Mouse (Mus musculus) heart, postnatal 10 days (tissue): ENCODE data around the gene Antxr1. TPM values are rescaled to one million over a fixed set of nuclear protein-coding genes. Genes with fewer than 3 reads are reported as not detected.

Source experiments
- DNase-seq, 2 experiments: peaks; one replicate each; pipeline ENCODE4 v3.0.0; 2021
- intact Hi-C: fragments of 180-260 bp; cut with DNase I; formaldehyde crosslinking; loops from one replicate; pipeline ENCODE4 v1.15.1; 2025
- total RNA-seq, 2 experiments: library from RNA; stranded (reverse); gene quantifications; 2 replicates each; pipeline ENCODE4 v1.2.3; 2021

The Antxr1 gene
- 10 to 100 TPM; 32.3 to 33.0 TPM for total RNA-seq

- intact Hi-C loops, result loop anchor here (1.0 to 2.0 kb wide), 2 partner anchors 51 to 234 kb away; no protein-coding TSS in a partner anchor
- peak; percentile 69 to 71 for DNase-seq
Observed at GRCm38 (mm10) chr6:87335091-87335934, at the start of gene Antxr1. Gene Antxr1 (minus strand): TSS chr6:87335821.

GRCm38 (mm10) chr6:87384761-87385160, 49.1 kb upstream of the Antxr1 start:
- intact Hi-C loops, result no loop called here
- DNase-seq, result no peak

GRCm38 (mm10) chr6:87383926-87384691, 48.5 kb upstream of the Antxr1 start:
- intact Hi-C loops, result no loop called here
- DNase-seq, result peak; percentile 29 to 47

GRCm38 (mm10) chr6:87373057-87373456, 37.4 kb upstream of the Antxr1 start, which contains the start of gene Gkn2:
Gene Gkn2 (plus strand): TSS chr6:87373357.
- intact Hi-C loops, result no loop called here
- no peak for DNase-seq

GRCm38 (mm10) chr6:87369223-87369622, 33.6 kb upstream of the Antxr1 start:
- DNase-seq, result no peak
- intact Hi-C loops, result no loop called here

DNA sequence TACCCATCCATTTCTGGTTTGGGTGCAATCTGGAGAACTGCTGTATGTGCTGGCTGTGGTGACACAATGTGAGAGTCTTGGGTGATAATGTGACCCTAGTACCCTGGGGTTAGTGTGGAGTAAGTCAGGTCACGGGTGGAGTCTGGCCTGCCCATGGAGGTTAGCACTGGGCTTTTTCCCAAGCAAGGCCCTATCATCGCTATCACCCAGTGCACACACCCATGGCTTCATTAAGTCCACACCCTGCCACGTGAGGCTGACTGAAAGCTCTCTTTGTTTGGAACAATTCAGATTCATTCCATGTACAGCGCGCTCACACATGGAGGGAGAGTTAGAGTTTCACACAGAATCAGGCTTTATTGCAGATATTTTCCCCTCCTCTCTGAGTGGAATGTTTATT, 18.8 kb upstream of the Antxr1 start:
- intact Hi-C loops, result no loop called here
- DNase-seq, result peak; percentile 16 to 20

GRCm38 (mm10) chr6:87350829-87351228, 15.2 kb upstream of the Antxr1 start, which contains the start of gene Gkn1:
Gene Gkn1 (minus strand): TSS chr6:87350942.
- DNase-seq, result no peak
- intact Hi-C loops, result no loop called here

- DNase-seq, result no peak
- intact Hi-C loops, result loop anchor here (1.0 to 2.0 kb wide), 2 partner anchors 51 to 235 kb away; no protein-coding TSS in a partner anchor
Observed at GRCm38 (mm10) chr6:87335935-87336295, 294 bp upstream of the Antxr1 start.

DNA sequence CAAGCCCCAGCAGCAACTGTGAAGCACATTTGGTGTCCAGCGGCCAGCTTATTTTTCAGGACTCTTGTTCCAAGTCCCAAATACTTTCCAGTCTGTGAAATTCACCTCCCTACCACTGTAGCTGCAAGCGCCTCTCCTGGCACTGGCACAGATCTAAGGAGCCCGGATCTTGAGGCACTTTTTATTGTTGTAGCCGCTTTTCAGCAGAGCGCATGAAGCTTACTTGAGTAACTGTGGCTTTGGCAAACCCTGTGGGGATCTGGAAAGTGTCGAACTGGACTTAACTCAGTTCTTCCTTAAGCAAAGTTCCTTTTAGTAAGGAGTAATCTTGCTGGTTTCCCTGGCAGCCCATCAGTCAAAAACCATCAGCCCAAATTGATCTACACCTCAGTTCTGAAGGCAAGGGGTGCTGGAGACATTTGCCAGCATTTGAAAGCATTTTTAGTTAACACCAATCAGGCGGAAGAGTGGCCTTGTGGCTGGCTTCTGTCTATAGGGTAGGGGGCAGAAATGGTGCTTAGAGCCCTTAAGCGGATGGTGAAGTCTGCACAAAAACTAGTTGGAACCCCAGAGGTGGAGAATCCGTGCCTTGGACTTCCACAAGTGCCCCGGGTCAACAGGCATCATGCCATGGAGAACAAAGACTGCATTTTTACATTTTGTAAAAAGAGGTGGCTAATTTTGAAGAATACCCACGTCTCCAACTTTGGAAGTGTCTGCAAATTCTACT, 1.1 kb downstream of the Antxr1 start:
- intact Hi-C loops, result loop anchor here (1.0 to 5.0 kb wide), 3 partner anchors 52 to 233 kb away; no protein-coding TSS in a partner anchor

GRCm38 (mm10) chr6:87332380-87332779, 3.2 kb downstream of the Antxr1 start:
- intact Hi-C loops, result loop anchor here (5.0 kb wide), 1 partner anchor 85 kb away; no protein-coding TSS in a partner anchor
- DNase-seq, result no peak

More for the DNA sequence above, 1.1 kb downstream of the Antxr1 start:
- peak; percentile 37 to 52 for DNase-seq

GRCm38 (mm10) chr6:87328265-87329173, 7.1 kb downstream of the Antxr1 start:
- intact Hi-C loops, result no loop called here
- no peak for DNase-seq

GRCm38 (mm10) chr6:87326932-87327331, 8.7 kb downstream of the Antxr1 start:
- intact Hi-C loops, result no loop called here
- no peak for DNase-seq

- peak in 1 of 2 experiments; percentile 71 for DNase-seq
- intact Hi-C loops, result loop anchor here (1.0 to 5.0 kb wide), 2 partner anchors 156 to 222 kb away; no protein-coding TSS in a partner anchor
Observed at GRCm38 (mm10) chr6:87323381-87323780, 12.2 kb downstream of the Antxr1 start.

DNA sequence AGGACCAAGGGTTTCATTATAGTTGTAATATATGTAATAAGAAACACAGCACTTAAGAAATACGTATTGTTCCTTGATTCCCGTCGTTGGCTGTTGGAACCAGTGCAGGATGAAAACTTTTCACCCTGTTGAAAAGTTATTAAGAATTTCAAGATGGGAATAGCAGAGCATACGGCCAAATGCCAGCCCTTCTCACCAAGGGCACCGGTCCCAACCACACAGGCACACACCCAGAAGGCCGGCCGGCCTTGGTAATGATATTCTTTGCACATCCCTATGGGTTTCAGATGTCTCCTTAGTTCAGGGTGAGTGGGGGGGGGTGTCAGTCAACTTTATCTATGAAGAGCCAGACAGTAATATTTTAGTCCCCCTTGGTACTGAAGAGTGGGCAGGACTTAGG, 17.0 kb downstream of the Antxr1 start:
- DNase-seq, result no peak
- intact Hi-C loops, result no loop called here

- DNase-seq, result peak; percentile 53 to 54
- intact Hi-C loops, result no loop called here
Observed at GRCm38 (mm10) chr6:87316966-87317365, 18.7 kb downstream of the Antxr1 start.

- no peak for DNase-seq
- intact Hi-C loops, result no loop called here
Observed at GRCm38 (mm10) chr6:87312761-87313160, 22.9 kb downstream of the Antxr1 start.

DNA sequence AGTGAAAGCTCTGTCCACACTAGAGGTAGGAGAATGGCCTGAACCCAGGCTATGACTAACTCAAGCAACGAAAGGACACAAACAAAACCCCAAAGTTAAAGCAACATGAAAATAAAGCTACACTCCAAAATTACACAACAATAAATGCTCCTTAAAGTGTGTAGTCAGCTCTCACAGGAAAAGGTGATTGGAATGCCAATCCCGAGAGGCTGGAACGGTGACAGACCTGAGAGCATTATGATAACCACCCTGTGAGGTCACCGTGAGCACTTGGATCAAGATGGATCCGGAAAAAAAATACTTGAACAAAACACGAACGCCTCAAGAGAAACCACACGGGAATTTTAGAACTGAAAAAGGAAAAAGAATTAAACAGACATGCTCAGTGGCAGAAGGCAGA, 31.1 kb downstream of the Antxr1 start:
- DNase-seq, result no peak
- intact Hi-C loops, result no loop called here

- DNase-seq, result no peak
- intact Hi-C loops, result no loop called here
Observed at GRCm38 (mm10) chr6:87302746-87303145, 32.9 kb downstream of the Antxr1 start.

GRCm38 (mm10) chr6:87301991-87302390, 33.6 kb downstream of the Antxr1 start:
- no peak for DNase-seq
- intact Hi-C loops, result no loop called here
